Mouse (Mus musculus): Measurements from ENCODE around the gene Fam98a. TPM values are rescaled to one million over a fixed set of nuclear protein-coding genes. Genes with fewer than 3 reads are reported as not detected.

Fam98a gene
- total and polyA plus RNA-seq, 3 experiments = 39.4 to 64.9 TPM; not detected in 1

DNA sequence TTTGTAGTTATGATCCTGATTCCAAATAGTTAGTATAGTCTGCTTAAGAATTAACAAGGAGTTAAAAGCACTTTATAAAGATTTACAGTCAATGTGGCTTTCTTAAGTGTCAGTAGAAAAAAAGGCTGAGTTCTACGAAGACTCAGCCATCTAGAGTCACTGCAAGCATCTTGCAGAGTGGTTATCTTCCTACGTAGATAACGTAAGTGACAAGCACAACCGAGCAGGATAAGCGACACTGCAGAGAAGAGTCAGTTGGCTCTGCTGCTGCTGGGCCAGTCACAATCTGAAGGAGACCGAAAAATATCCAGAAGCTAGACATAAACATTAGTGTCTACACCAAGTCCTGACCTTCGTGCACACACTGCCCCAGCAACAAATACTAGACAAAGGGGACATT is 8.3 kb downstream of the Fam98a start:
- no peak for DNase-seq (ENCODE audit: low read depth, low spot score)
- TF ChIP-seq JUND (IDR thresholded peaks at IDR 0.05; ENCODE audit: low read depth, low read length) (no peak), MXI1 (IDR thresholded peaks at IDR 0.05; ENCODE audit: low read depth, low read length) (peak; percentile 43; the same call in 1 of the 2 replicates), MYB (IDR thresholded peaks at IDR 0.05; ENCODE audit: low read depth, low read length) (no peak), TCF12 (IDR thresholded peaks at IDR 0.05; ENCODE audit: low read depth, low read length) (peak; percentile 22; the same call in 1 of the 2 replicates), GATA1 (IDR thresholded peaks at IDR 0.05; ENCODE audit: low read depth, low read length) (peak; percentile 51), RCOR1 (IDR thresholded peaks at IDR 0.05; ENCODE audit: low read depth, low read length) (0 out of 2 replicates have a peak, but pooled peaks have one; percentile 45), EP300 (IDR thresholded peaks at IDR 0.05; ENCODE audit: low read depth in 1 of 2, low read length in 2 of 2) (peak; percentile 27 to 34; a peak in 1 of 4 replicates)
- no peak overlapping the region for H3K4me3 ChIP-seq (ENCODE audit: control insufficient read depth in 1 of 2, insufficient read depth in 1 of 2, low read depth in 2 of 2, low read length in 2 of 2)
- no peaks in the 10 kb centered on the region for H3K9me3 ChIP-seq (replicated peaks; ENCODE audit: insufficient read depth, low read length)
- H3K27ac ChIP-seq (ENCODE audit: control insufficient read depth, low read depth, low read length) = no peak overlapping the region
- H3K79me2 ChIP-seq (ENCODE audit: control insufficient read depth, insufficient read depth, low read length, poor library complexity) = peaks cover 18% of the 10 kb centered on the region
- H3K36me3 ChIP-seq (ENCODE audit: control insufficient read depth in 1 of 2, insufficient read depth in 2 of 2, low read length in 2 of 2) = peaks cover 24 to 30% of the 10 kb centered on the region in 2 experiments
- H3K4me1 ChIP-seq (ENCODE audit: control insufficient read depth in 1 of 2, insufficient read depth in 2 of 2, low read length in 2 of 2) = peaks cover 4 to 8% of the 10 kb centered on the region in 2 experiments
- H3K9ac ChIP-seq (ENCODE audit: control insufficient read depth, low read depth, low read length, poor library complexity, severe bottlenecking) = no peak overlapping the region
- no peaks in the 10 kb centered on the region for H3K27me3 ChIP-seq (ENCODE audit: control insufficient read depth in 1 of 2, insufficient read depth in 2 of 2, low read length in 2 of 2)

GRCm38 (mm10) chr17:75539841-75540240 is 11.9 kb downstream of the Fam98a start:
- no peak for TF ChIP-seq USF2 (IDR thresholded peaks at IDR 0.05; ENCODE audit: borderline replicate concordance in 1 of 2, insufficient read depth in 1 of 2, low read depth in 1 of 2, low read length in 2 of 2)
- no peak for TF ChIP-seq BHLHE40 (IDR thresholded peaks at IDR 0.05; ENCODE audit: borderline replicate concordance, low read depth, low read length)
- no peak for TF ChIP-seq CTCF (IDR thresholded peaks at IDR 0.05 in 2 of 3, conservative IDR thresholded peaks at IDR 0.05 in 1 of 3; ENCODE audit: control insufficient read depth in 1 of 3, insufficient read depth in 1 of 3, low read depth in 2 of 3, low read length in 3 of 3, poor library complexity in 1 of 3, severe bottlenecking in 1 of 3)
- no peak for TF ChIP-seq POLR2AphosphoS2 (IDR thresholded peaks at IDR 0.05; ENCODE audit: low read length)
- H3K4me3 ChIP-seq (ENCODE audit: control insufficient read depth in 1 of 2, insufficient read depth in 1 of 2, low read depth in 2 of 2, low read length in 2 of 2) = no peak overlapping the region

GRCm38 (mm10) chr17:75539130-75539529 is 12.6 kb downstream of the Fam98a start:
- peaks cover 4% of the 10 kb centered on the region; the same call in 1 of the 2 replicates for H3K79me2 ChIP-seq (ENCODE audit: control insufficient read depth, insufficient read depth, low read length, poor library complexity)
- DNase-seq (ENCODE audit: low read depth, low spot score) = no peak
- peaks cover 14 to 17% of the 10 kb centered on the region in 2 experiments for H3K36me3 ChIP-seq (ENCODE audit: control insufficient read depth in 1 of 2, insufficient read depth in 2 of 2, low read length in 2 of 2)
- H3K27me3 ChIP-seq (ENCODE audit: control insufficient read depth in 1 of 2, insufficient read depth in 2 of 2, low read length in 2 of 2) = no peaks in the 10 kb centered on the region
- no peak overlapping the region for H3K9ac ChIP-seq (ENCODE audit: control insufficient read depth, low read depth, low read length, poor library complexity, severe bottlenecking)
- no peak overlapping the region for H3K27ac ChIP-seq (ENCODE audit: control insufficient read depth, low read depth, low read length)
- H3K4me1 ChIP-seq (ENCODE audit: control insufficient read depth in 1 of 2, insufficient read depth in 2 of 2, low read length in 2 of 2) = peaks cover 1 to 8% of the 10 kb centered on the region in 2 experiments
- H3K4me3 ChIP-seq (ENCODE audit: control insufficient read depth in 1 of 2, insufficient read depth in 1 of 2, low read depth in 2 of 2, low read length in 2 of 2) = no peak overlapping the region
- no peak for TF ChIP-seq UBTF (IDR thresholded peaks at IDR 0.05; ENCODE audit: borderline replicate concordance, insufficient read depth, low read depth, low read length)
- TF ChIP-seq MAZ (IDR thresholded peaks at IDR 0.05; ENCODE audit: low read depth, low read length) = no peak
- TF ChIP-seq ZMIZ1 (IDR thresholded peaks at IDR 0.05; ENCODE audit: low read depth, low read length) = no peak
- TF ChIP-seq MAX (IDR thresholded peaks at IDR 0.05; ENCODE audit: low read length) = no peak
- no peaks in the 10 kb centered on the region for H3K9me3 ChIP-seq (replicated peaks; ENCODE audit: insufficient read depth, low read length)

More at GRCm38 (mm10) chr17:75539841-75540240, 11.9 kb downstream of the Fam98a start:
- Histone ChIP-seq H3K27ac (ENCODE audit: control insufficient read depth, low read depth, low read length) (no peak overlapping the region), H3K9ac (ENCODE audit: control insufficient read depth, low read depth, low read length, poor library complexity, severe bottlenecking) (no peak overlapping the region), H3K4me1 (ENCODE audit: control insufficient read depth in 1 of 2, insufficient read depth in 2 of 2, low read length in 2 of 2) (peaks cover 4 to 8% of the 10 kb centered on the region in 2 experiments), H3K27me3 (ENCODE audit: control insufficient read depth in 1 of 2, insufficient read depth in 2 of 2, low read length in 2 of 2) (no peaks in the 10 kb centered on the region), H3K79me2 (ENCODE audit: control insufficient read depth, insufficient read depth, low read length, poor library complexity) (peaks cover 8% of the 10 kb centered on the region; the same call in 1 of the 2 replicates), H3K9me3 (replicated peaks; ENCODE audit: insufficient read depth, low read length) (no peaks in the 10 kb centered on the region), H3K36me3 (ENCODE audit: control insufficient read depth in 1 of 2, insufficient read depth in 2 of 2, low read length in 2 of 2) (peaks cover 17 to 21% of the 10 kb centered on the region in 2 experiments)
- DNase-seq (ENCODE audit: low read depth, low spot score) = no peak

Measured in MEL (cell line).